Mouse (Mus musculus): ENCODE measurements around the gene Hcn3.

The Hcn3 gene

GRCm38 (mm10) chr3:89100811-89101210 is 59.2 kb downstream of the Hcn3 start, which contains the start of gene Gm43738:
Gene Gm43738, minus strand, starts transcription at chr3:89101099.
- DNase-seq (ENCODE audit: low spot score in 2 of 2) = no peak
